Mouse (Mus musculus): ENCODE measurements at regions not wholly inside any gene's neighbourhood (a gene's known extent, or its start where the extent isn't known, plus 50 kb on each side); places are given as distances from the start of the nearest gene placed in this dataset.

DNA sequence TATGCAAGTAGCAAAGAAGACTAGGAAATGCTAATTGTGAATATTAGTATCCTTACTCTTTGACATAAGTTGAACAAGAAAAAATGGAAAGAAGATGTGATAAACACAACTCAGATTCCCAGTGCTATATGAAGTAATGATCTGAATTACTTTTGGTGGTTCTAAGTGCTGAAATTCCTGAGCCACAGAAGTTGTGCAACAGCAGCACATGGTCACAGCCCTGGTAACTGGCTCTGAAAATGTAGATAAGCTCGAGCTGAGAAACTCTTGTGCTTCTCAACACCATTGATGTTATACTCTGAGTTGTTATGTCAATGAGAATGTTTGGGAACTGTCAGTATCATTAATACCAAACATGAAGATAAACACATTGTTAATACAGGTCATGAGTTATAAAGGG is 106.3 kb upstream of the Hgf start:
- no peak for TF ChIP-seq CTCF (IDR thresholded peaks at IDR 0.05; ENCODE audit: low read depth)
- no peak for TF ChIP-seq EP300 (optimal IDR thresholded peaks at IDR 0.05)

Measured in stomach, postnatal 0 days (tissue).